Mouse (Mus musculus): Measurements from ENCODE around the gene Bdh1. TPM values are rescaled to one million over a fixed set of nuclear protein-coding genes. Genes with fewer than 3 reads are reported as not detected.
"Not testable (repeated sequence)": the region's sequence is repeated elsewhere in the genome, so short reads cannot be mapped to it uniquely, and the experiment has no call there.

Gene Bdh1
- polyA plus RNA-seq (2012; rRNA removed) (39.1 and 43.9 TPM in 2 replicates), polyA plus RNA-seq (2014; fragmentation: Nextera tagmentation; extraction: Ambion mirVana) (27.2 and 28.5 TPM in 2 replicates)

- Histone ChIP-seq H3K9ac (ENCODE audit: low read depth, low read length, severe bottlenecking) (no peak within 1 kb of the TSS), H3K27ac (replicated peaks; ENCODE audit: low read depth, low read length) (no peak within 1 kb of the TSS), H3K4me2 (replicated peaks; ENCODE audit: low read depth, low read length, severe bottlenecking) (no peak within 1 kb of the TSS), H3K27me3 (ENCODE audit: control insufficient read depth, insufficient read depth, low read length) (no peaks in the 10 kb centered on the region; the same call in 1 of the 2 replicates), H3K4me1 (ENCODE audit: control insufficient read depth, insufficient read depth, low read length) (no peaks in the 10 kb centered on the region), H3K36me3 (ENCODE audit: control insufficient read depth, insufficient read depth, low read length) (no peaks in the 10 kb centered on the region), H3K4me3 (replicated peaks; ENCODE audit: low read length) (no peak within 1 kb of the TSS), H3K9me3 (ENCODE audit: control insufficient read depth, low read length) (no peaks in the 10 kb centered on the region)
- ATAC-seq (ENCODE audit: low FRiP score, low read depth) = no peak
- WGBS = 71% methylated on average over 9 of the region's 9 CpGs
- TF ChIP-seq POLR2A (IDR thresholded peaks at IDR 0.05; ENCODE audit: borderline replicate concordance, extremely low read depth, insufficient read depth, insufficient read length) = no peak
- no peak for DNase-seq (ENCODE audit: low spot score)
Measured at GRCm38 (mm10) chr16:31422000-31422399, at the start of gene Bdh1. Gene Bdh1 (plus strand): TSS chr16:31422280.

- H3K27ac ChIP-seq (replicated peaks; ENCODE audit: low read depth, low read length); H3K4me2 ChIP-seq (replicated peaks; ENCODE audit: low read depth, low read length, severe bottlenecking); H3K36me3 ChIP-seq (ENCODE audit: control insufficient read depth, insufficient read depth, low read length); DNase-seq (ENCODE audit: low spot score); H3K9me3 ChIP-seq (ENCODE audit: control insufficient read depth, low read length); H3K9ac ChIP-seq (ENCODE audit: low read depth, low read length, severe bottlenecking); H3K4me3 ChIP-seq (replicated peaks; ENCODE audit: low read length); H3K27me3 ChIP-seq (ENCODE audit: control insufficient read depth, insufficient read depth, low read length); H3K4me1 ChIP-seq (ENCODE audit: control insufficient read depth, insufficient read depth, low read length); ATAC-seq (ENCODE audit: low FRiP score, low read depth): not testable (repeated sequence)
- 78% methylated on average over 3 of the region's 3 CpGs for WGBS
Measured at GRCm38 (mm10) chr16:31372316-31372715, 49.8 kb upstream of the Bdh1 start.

GRCm38 (mm10) chr16:31375877-31376582 is 46.0 kb upstream of the Bdh1 start:
- not testable (repeated sequence) for ATAC-seq (ENCODE audit: low FRiP score, low read depth); H3K27ac ChIP-seq (replicated peaks; ENCODE audit: low read depth, low read length); H3K36me3 ChIP-seq (ENCODE audit: control insufficient read depth, insufficient read depth, low read length); DNase-seq (ENCODE audit: low spot score); H3K4me2 ChIP-seq (replicated peaks; ENCODE audit: low read depth, low read length, severe bottlenecking); H3K9ac ChIP-seq (ENCODE audit: low read depth, low read length, severe bottlenecking); H3K4me1 ChIP-seq (ENCODE audit: control insufficient read depth, insufficient read depth, low read length); H3K4me3 ChIP-seq (replicated peaks; ENCODE audit: low read length); H3K9me3 ChIP-seq (ENCODE audit: control insufficient read depth, low read length); H3K27me3 ChIP-seq (ENCODE audit: control insufficient read depth, insufficient read depth, low read length)
- WGBS = 58% methylated on average over 4 of the region's 4 CpGs

GRCm38 (mm10) chr16:31388269-31388668 is 33.8 kb upstream of the Bdh1 start:
- 78% methylated on average over 3 of the region's 3 CpGs for WGBS
- H3K4me2 ChIP-seq (replicated peaks; ENCODE audit: low read depth, low read length, severe bottlenecking); H3K36me3 ChIP-seq (ENCODE audit: control insufficient read depth, insufficient read depth, low read length); DNase-seq (ENCODE audit: low spot score); H3K9me3 ChIP-seq (ENCODE audit: control insufficient read depth, low read length); H3K27me3 ChIP-seq (ENCODE audit: control insufficient read depth, insufficient read depth, low read length); ATAC-seq (ENCODE audit: low FRiP score, low read depth); H3K4me1 ChIP-seq (ENCODE audit: control insufficient read depth, insufficient read depth, low read length); H3K27ac ChIP-seq (replicated peaks; ENCODE audit: low read depth, low read length); H3K4me3 ChIP-seq (replicated peaks; ENCODE audit: low read length); H3K9ac ChIP-seq (ENCODE audit: low read depth, low read length, severe bottlenecking): not testable (repeated sequence)

GRCm38 (mm10) chr16:31399231-31399630 is 22.8 kb upstream of the Bdh1 start:
- H3K4me3 ChIP-seq (replicated peaks; ENCODE audit: low read length) = no peak overlapping the region
- ATAC-seq (ENCODE audit: low FRiP score, low read depth) (no peak), DNase-seq (ENCODE audit: low spot score) (no peak)
- no peak overlapping the region for H3K27ac ChIP-seq (replicated peaks; ENCODE audit: low read depth, low read length)
- no peak for TF ChIP-seq POLR2A (IDR thresholded peaks at IDR 0.05; ENCODE audit: borderline replicate concordance, extremely low read depth, insufficient read depth, insufficient read length)
- H3K9me3 ChIP-seq (ENCODE audit: control insufficient read depth, low read length) = no peaks in the 10 kb centered on the region
- H3K27me3 ChIP-seq (ENCODE audit: control insufficient read depth, insufficient read depth, low read length) = no peaks in the 10 kb centered on the region
- no peaks in the 10 kb centered on the region for H3K36me3 ChIP-seq (ENCODE audit: control insufficient read depth, insufficient read depth, low read length)
- H3K4me1 ChIP-seq (ENCODE audit: control insufficient read depth, insufficient read depth, low read length) = no peaks in the 10 kb centered on the region
- H3K4me2 ChIP-seq (replicated peaks; ENCODE audit: low read depth, low read length, severe bottlenecking) = no peak overlapping the region
- H3K9ac ChIP-seq (ENCODE audit: low read depth, low read length, severe bottlenecking) = no peak overlapping the region
- 84% methylated on average over 2 of the region's 2 CpGs for WGBS
